Mouse (Mus musculus) gastrocnemius, adult 18-20 months (tissue): Measurements from ENCODE around the gene Fam3b. TPM values are rescaled to one million over a fixed set of nuclear protein-coding genes. Genes with fewer than 3 reads are reported as not detected.

Source experiments
- DNase-seq: peaks from one replicate; pipeline ENCODE4 v3.0.0; 2021; ENCODE audit warnings: low spot score
- total RNA-seq, 2 experiments: library from RNA; stranded (reverse); gene quantifications; 2 replicates each; pipeline ENCODE4 v1.2.3; 2021

Fam3b gene
- total RNA-seq, 2 experiments from 2014 or later = not detected

GRCm38 (mm10) chr16:97496026-97496425, 18.6 kb downstream of the Fam3b start:
- no peak for DNase-seq

GRCm38 (mm10) chr16:97492369-97492768, 22.2 kb downstream of the Fam3b start:
- no peak for DNase-seq

- DNase-seq = no peak
Measured at GRCm38 (mm10) chr16:97478655-97479054, 36.0 kb downstream of the Fam3b start.

- DNase-seq = no peak
Measured at GRCm38 (mm10) chr16:97476524-97476923, 38.1 kb downstream of the Fam3b start.

GRCm38 (mm10) chr16:97475581-97475980, 39.0 kb downstream of the Fam3b start:
- DNase-seq = peak; percentile 15

- no peak for DNase-seq
Measured at GRCm38 (mm10) chr16:97474671-97475070, 39.9 kb downstream of the Fam3b start.

GRCm38 (mm10) chr16:97467993-97468791, 46.4 kb downstream of the Fam3b start:
- DNase-seq = no peak

GRCm38 (mm10) chr16:97467472-97467871, 47.1 kb downstream of the Fam3b start:
- no peak for DNase-seq

GRCm38 (mm10) chr16:97466182-97466957, 48.2 kb downstream of the Fam3b start:
- no peak for DNase-seq

- DNase-seq = no peak
Measured at GRCm38 (mm10) chr16:97462481-97463181, 52.0 kb downstream of the Fam3b start, which contains the start of gene Mx1. TSS of gene Mx1 (minus strand) at chr16:97462907.

GRCm38 (mm10) chr16:97461271-97461670, 53.3 kb downstream of the Fam3b start:
- no peak for DNase-seq

GRCm38 (mm10) chr16:97459831-97460230, 54.8 kb downstream of the Fam3b start:
- DNase-seq = no peak

- DNase-seq = no peak
Measured at GRCm38 (mm10) chr16:97447386-97447785, 67.2 kb downstream of the Fam3b start.

- DNase-seq = peak; percentile 50
Measured at GRCm38 (mm10) chr16:97443670-97444263, 70.8 kb downstream of the Fam3b start.

GRCm38 (mm10) chr16:97441967-97442366, 72.6 kb downstream of the Fam3b start:
- DNase-seq = no peak

- no peak for DNase-seq
Measured at GRCm38 (mm10) chr16:97438191-97438590, 76.4 kb downstream of the Fam3b start.

GRCm38 (mm10) chr16:97437448-97438056, 77.1 kb downstream of the Fam3b start:
- DNase-seq = peak; percentile 21

GRCm38 (mm10) chr16:97434206-97434605, 80.4 kb downstream of the Fam3b start:
- no peak for DNase-seq

- peak; percentile 46 for DNase-seq
Measured at GRCm38 (mm10) chr16:97431328-97431727, 83.3 kb downstream of the Fam3b start.

GRCm38 (mm10) chr16:97430091-97430490, 84.5 kb downstream of the Fam3b start:
- no peak for DNase-seq

GRCm38 (mm10) chr16:97428026-97428425, 86.6 kb downstream of the Fam3b start:
- no peak for DNase-seq
